Mouse (Mus musculus) spleen, postnatal 4 days (tissue): ENCODE data around the gene H2afy2.

ENCODE experiments used
- DNase-seq, 2 experiments: peaks; one replicate each; pipeline ENCODE4 v3.0.0; 2022; ENCODE audit warnings: low spot score in 2 of 2

H2afy2 gene

DNA sequence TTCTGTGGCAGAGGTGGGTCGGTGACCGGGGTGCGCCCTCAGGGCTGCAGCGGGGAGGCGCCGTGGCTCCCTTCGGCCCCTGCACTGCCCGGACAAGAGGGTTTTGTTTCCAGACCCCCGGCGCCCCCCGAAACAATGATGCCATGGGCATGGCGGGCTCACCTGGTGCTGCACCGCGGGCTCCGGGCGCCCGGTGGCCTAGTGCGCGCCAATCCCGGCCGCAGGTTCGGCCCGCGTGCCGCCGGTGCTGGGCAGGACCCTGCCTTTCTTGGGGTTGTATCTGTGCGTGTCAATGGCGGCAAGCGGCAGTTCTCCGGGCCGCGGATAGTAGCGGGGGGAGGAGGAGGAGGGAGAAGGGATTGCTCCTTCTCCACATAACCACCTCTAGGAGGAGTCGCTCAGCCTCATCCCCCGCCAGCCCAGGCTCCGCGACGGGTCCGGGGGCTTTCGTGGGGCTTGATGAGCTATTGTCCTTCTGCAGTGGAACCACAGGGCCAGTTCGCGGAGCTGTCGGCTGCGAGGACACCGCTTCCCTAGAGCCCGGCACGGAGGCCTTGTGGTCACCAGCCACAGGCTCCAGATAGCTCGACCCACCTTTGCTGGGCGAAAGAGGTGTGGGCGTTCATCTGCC lies at the start of gene H2afy2:
Gene H2afy2, minus strand, starts transcription at position 527 of the 631 bp plus-strand sequence.
- peak in 1 of 2 experiments; percentile 63 for DNase-seq

DNA sequence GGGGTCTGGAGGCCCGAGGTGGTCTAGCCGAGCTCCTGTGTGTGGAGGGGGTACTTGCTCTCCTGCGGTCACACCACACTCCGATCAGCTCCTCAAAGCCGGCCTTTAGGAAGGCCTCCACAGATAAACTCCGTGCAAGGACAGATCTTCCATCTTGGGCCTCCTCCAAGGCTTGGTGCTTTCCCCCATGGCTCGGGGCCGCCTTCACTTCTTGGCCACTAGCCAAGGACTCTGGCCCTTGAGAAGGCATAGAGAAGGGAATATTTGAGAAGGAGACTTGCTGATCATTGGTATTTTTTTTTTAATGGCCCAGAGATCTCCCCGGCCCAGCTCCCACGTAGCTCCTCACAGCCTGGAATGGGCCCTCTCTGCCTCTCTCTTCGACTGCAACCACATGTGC lies 48.8 kb upstream of the H2afy2 start:
- no peak for DNase-seq

DNA sequence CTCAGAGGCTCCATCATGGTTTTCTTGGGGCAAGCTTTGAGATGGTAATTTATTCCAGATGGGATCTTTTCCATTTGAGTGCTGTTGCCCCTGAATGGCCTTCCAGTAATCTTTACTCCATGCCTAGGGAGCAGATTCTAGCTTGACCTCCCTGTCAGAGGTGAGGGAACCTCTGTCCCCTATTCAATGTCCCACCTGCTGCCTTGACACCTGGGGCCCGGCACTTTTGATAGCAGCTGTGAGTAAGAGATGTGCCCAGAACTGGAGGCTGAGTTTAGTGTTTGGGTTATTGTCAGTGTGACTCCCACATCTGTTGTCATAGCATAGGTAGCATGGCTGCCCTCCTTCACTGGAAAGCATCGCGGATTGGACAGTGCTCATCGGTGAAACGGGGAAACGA lies 47.8 kb upstream of the H2afy2 start:
- DNase-seq, result no peak

DNA sequence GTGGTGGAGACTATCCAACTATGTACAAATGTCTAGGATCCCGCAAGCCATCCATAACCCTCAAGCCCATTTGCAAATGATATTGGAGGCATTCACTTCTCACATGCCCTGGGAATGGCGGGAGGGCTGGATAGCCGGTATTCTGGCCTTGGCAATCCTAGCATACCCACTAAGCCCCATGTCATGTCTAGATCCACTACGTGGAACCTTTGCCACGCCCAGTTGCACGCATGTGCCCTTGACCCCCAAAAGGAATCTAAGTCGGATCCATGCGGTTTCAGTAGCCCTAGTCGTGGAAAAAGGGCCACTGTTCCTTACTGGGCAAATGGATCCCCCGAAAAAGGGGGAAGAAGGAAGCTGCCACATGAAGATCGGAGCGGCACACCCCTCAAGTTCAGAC lies 47.3 kb upstream of the H2afy2 start:
- no peak for DNase-seq

DNA sequence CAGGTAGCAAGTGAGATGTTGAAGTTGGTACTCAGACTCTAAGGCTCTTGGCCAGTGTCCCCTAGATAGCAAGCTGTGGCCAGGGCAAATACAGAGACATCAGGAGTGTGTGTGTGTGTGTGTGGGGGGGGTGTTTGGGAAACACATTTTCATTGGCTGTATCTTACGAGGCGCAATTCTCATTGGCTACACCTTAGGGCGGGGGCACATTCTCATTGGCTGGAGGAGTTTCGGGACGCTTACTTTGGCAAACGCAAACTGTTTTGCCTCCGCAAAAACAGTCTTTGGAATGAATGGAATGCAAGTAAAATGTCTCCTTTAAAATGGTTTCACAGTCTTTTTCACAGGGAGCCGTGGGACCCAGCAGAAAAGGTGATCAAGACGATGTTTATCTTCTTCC lies 46.9 kb upstream of the H2afy2 start:
- DNase-seq, result no peak

DNA sequence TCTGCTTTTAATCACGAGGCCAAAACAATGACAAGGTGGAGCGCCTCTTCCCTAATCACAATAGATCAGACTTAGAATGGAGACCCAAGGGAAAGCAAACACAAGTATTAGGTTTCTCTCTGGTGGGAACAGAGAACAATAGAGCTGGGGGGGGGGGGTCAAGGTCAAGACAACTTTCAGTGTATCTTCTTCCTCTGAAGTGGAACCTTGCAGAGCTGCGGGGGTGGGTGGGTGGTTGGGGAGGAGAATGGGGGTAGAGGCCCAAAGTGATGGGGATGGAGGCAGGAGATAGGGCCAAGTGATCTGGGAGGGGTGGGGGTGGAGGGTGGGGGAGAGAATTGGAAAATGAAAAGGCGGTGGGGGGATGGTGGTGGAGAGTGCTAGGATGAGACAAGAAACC lies 45.1 kb upstream of the H2afy2 start:
- no peak for DNase-seq

DNA sequence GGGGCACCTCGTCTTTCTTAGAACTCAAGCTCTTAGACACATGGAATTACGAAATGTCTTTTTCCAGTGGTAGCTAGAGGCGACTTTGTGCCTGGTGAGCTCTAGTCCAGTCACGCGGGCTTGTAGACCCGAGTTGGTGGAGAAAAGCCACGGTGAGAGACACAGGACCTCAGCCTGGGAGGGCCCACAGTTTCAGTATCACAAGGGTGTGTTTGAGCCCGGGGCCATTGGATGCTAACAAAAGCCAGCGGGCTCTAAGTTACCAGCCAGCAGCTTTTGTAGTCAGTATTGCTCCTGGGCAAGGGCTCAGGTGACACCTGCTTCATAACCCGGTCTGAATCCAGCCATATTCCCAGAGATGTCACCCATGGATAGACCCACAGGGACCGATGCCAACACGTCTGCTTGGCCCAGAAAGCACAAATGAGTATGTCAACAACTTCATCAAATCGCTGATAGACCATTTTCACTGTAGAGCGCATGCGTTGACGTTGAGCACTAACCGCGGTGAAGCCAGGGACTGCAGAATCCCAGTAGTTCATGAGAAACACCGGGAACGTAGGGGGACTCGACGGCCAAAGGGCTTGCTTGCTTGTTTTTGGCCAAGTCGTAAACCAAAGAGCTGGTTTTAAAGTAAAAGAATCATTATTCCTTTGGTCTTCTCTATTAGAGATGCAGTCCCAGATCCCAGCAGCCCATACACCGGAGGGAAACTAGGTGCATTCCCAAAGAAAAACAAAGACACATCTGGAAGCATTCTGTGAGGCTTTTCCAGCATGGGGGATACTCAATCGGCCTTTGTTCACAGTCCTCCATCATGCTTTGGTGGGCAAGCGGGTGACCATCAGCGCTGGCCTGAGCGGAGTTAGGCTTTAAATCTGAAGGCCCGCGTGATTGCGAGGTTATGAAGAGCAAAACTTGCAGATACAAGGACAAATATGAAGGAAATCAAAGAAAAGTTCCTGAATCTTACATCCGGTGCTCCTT lies 44.3 kb upstream of the H2afy2 start:
- DNase-seq, result no peak

DNA sequence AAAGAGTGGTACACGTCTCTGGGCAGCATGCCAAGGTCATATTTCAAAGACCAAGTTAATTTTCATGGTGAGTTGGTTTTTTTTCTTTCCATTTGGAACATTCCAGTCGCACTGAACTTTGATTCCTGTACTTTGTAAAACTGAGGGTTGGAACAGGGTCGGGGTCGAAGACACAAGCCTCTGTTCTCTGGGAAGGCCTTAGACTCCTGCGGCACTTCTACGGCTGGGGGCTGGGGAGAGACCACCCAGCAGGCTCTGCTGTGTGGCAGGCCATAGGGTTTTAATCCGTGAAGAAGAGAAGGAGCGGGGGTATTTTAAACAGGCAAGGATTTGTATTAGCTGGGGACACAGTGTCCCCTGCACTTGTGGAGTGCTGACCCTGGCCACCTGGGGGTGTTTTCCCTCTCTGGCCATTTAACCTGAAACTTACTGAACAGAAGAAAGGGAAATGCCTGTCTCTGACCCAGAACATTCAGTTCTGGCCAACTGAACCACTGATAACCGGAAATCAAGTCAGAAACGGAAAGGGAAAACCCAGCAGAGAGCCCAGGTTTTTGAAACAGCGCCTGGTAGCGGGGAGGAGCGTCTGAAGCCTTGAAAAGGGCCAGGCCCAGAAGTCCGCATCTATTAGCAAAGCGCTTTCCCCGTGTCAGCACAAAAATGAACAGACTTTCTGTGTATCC lies 42.9 kb upstream of the H2afy2 start:
- DNase-seq, result no peak

DNA sequence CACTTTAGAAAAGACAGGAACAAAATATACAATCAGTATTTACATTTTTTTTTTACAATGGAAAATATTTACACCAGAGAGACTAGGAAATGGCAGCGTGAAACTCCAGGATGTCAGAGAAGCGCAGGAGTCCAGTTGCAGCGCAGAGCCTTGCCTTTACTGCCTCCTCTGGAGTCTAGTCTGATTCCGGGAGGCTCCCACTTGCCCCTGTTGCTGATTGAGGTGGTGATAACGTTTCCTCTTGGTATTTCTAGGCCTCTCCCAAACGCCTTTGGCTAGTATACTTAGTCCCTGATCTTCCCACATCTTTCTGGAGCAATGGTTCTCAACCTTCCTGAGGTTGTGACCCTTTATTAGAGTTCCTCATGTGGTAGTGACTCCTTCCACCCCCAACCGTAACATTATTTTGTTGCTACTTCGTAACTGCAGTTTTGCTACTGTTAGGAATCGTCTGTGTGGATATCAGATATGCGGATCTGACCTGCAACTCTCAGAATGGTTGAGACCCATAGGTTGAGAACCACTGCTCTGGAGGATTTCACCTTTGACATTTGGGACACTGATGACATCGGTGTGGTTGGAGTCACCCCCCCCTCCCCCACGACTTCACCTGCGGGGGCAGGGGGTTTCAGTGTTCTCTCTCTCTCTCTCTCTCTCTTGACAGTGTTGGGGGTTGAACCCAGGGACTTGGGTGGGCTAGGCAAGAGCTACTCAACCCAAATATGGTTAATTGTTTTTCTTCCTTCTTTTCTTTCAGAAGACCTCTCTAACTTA lies 42.2 kb upstream of the H2afy2 start:
- no peak for DNase-seq

DNA sequence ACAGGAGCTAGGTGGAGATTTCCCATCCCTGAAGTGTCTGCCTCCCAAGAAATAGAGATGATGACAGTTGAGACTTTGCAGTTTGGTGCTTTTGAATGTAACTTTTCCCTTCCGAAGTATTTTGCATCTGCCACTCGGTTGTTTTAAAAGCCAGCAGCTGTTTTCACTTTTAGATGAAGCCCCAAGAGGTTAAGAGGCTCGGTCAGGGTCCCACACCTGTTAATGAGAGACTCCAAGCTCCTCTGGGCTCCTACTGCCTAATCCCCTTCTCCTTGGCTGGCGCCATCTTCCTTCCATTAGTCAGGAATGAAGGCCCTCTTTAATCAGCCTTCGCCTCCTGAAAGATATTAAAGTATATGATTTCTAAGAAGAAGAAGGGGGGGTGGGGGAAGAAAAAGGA lies 41.6 kb upstream of the H2afy2 start:
- no peak for DNase-seq

DNA sequence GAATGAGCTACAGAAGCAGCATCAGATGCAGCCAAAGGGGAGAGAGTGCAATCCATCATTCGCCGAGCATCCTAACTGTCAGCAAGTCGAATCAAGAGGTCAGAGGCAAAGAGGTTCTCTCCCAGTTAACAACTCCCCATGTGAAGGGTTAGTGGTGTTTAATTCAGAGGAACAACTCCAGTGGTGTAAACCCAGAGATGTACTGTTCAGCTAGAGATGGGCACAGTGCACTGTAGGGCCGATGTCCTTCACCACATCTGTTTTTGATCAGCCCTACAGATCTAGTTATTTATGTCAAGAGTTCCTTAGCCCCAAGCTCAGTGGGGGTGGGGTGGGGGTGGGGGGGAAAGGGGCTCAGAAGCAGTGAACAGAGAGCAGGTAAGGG lies 39.8 kb upstream of the H2afy2 start:
- no peak for DNase-seq

DNA sequence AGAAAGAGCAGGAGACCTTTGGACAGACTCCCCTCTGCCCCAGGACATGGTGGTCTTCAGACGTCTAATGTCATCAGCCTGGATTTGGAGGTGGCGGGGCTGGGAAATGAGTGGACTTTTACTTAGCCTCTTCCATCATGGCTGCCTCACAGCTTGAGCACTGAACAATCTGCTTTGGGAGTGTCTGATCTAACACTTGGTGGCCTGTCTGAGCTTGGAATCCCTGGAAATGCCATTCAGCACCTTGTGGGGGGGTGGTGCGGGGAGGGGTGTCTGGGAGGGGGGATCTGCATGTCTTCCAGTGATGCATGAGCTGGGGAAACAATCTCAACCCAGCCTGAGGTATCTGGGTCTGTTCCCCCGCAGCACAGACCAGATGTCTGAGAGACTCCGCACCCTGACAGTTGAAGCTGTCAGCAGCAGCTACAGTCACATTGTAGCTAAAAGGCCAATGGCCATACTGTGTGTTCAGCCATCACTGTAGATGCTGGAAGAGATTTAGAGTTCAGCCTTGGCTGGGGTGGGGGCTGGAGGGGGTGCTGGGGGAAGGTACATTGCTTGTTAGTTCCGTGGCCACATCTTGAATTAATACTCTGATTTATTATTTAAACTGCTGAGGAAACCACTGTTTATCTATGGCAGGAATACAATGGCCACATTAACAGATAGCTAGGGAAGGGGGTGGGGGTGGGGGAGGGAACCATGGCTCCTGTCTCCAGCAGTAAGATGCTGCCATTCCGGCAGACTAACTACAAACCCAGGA lies 39.2 kb upstream of the H2afy2 start:
- no peak for DNase-seq

DNA sequence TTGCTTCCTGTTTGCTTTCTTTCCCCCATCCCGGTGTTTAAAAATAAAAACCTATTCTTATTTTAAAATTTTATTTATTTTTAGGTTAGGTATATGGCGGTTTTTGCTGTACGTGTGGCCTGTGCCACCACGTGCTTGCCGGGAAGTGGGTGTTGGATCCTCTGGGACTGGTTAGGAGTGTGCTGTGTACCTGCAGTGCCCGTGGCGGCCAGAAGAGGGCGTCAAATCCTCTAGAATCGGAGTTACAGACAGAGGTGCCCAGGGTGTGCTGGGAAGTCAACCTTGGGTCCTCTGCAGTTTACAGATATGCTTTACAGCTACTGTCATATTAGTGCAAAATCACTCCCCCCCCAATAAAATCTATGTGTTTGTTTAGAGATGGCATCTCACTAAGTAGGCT lies 36.1 kb upstream of the H2afy2 start:
- DNase-seq, result no peak

DNA sequence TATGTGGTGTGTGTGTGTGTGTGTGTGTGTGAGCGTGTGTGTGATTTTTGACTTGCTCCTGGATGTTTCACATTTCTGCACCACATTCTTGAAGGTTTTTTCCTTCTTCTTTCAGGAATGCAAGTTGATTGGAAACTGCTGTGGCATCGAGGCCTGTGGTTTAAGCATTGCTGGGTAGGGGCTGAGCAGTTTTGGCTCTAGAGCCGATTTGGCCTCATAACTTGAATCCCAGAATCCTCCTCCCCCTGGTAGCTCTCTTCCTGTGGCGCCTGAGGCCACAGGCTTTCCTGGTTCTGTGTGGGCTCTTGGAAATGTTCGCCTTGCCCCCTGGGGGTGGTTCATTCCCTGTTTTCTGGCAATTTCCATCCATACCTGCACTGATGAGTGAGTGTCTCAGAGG lies 28.0 kb upstream of the H2afy2 start:
- no peak for DNase-seq

DNA sequence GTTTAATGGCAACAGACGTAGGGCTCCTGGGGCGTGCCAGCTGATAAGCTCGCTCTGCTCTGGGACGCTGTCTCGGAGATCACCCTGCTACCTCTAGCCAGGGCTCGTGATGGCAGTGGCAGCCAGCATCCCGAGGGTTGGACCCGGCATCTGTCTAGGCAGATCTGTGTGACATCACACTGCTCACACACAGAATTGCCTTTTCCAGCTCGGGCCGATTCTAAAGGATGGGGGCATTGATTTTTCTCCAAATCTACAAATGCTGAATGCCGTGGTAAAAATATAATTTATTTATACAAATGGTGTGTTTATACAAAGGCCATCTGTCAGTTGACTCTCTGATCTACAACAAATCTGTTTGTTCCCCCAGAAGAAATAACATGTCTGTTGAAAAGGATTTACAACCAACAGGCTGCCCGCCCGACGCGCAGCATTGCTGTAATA lies 14.2 kb upstream of the H2afy2 start:
- DNase-seq, result no peak

DNA sequence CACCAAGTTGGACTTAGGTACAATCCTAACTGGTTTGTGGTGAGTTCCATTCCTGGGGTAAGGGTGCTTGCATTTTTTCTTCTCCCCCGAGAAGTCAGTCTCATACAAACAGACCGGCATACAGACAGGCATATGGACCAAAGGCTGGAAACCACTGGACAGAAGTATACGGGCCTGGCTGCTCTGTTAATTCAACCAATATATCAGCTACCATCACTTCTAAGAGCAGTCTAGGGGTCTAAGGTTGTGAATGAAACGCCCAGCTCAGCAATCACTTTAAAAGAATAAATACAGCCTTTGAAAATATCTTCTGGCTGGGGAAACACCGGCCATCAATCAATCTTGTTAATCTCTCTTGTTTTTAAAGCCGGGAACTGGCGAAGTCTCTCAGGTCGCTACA lies 11.5 kb upstream of the H2afy2 start:
- no peak for DNase-seq

DNA sequence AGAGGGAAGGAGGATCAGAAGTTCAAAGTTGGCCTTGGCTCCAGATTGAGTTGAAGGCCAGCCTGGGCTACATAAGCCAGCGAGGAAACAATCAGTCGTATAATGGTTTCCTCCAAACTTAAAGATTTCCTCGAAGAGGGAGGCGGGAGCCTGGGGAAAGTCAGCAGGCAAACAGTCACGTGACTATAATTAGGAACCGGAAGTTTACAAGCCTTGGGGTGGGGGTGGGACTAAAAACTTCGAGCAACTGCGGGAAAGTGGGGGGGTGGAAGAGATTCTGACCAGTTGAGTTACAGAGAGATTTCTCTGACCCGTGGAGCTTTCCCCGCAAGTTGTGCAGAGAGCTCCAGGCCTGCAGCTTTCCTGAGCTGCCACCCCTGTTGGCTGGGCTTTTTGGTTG lies 11.0 kb upstream of the H2afy2 start:
- DNase-seq, result no peak

DNA sequence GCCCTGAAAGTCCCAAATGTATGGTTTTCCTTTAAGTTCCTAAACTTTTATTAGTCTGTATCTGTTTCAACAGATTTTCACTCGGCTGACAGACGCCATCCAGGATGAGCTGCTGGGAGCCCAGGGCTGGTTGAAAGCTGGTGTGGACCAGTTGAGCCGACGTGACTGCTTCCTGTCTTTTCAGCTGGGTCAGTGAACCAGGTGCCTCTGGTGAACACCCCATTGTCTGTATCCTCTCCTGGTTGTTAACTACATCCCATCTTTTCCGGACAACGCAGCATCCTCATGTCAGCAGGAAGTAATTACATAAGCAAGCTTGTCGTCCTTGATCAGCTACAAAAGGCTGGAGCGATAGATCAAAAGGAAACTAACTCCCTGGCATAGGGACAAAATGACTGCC lies 9.1 kb upstream of the H2afy2 start:
- no peak for DNase-seq

DNA sequence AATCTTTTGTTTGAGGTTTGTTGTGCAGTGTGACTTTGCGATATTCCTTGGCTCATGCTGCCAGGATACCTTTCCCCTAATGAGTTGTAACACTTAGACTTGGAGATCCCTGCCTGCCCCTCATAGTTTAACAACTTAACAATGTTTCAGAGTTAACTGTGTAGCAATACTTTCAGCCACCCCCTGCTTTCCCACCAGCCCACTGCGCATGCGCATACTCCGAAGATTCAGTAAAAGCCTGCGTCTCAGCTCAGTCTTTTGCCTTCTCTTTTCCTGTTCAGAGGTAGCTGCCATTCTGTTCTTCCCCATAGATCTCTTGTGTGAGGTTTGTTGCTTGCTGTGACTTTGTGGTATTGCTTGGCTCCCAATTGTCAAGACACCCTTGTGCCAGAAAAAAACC lies 4.6 kb upstream of the H2afy2 start:
- DNase-seq, result no peak

DNA sequence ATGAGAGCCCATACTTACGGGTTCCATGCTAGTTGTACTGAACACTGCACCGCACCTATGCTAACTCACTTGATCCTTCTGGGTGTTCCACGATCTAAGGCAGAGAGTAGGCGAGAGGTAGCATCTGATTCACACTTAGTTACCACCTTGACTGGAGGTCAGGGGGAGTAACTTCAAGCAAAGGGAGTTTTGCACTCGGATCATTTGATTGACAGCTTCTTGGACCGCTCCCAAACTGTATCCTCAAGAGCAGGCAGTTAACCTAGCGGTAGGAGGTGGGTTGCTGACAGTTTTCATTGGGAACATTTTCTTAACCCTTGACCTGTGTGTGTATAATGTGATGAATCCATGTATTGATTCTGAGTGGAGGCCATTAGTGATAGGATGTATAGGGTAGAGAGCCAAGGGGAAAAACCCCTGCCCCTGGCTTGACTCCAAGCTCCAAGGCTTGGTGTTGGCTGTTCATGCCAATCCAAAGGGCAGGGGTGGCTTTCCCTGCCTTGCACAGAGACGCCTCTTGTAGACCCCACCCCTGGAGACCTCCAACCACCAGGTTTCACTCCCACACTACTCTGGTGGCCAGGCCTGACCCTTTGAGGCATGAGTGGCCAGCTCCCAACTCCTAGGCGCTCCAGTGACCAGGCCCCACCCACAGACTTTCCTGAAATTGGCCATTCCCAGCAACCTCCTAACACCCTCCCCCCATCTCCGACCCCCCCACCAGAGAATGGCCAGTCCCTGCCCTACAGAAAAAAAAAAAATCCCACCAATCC lies 3.8 kb upstream of the H2afy2 start:
- no peak for DNase-seq
